ENCODE assay signal across 8 mouse cellular contexts in the genomic region with DNA sequence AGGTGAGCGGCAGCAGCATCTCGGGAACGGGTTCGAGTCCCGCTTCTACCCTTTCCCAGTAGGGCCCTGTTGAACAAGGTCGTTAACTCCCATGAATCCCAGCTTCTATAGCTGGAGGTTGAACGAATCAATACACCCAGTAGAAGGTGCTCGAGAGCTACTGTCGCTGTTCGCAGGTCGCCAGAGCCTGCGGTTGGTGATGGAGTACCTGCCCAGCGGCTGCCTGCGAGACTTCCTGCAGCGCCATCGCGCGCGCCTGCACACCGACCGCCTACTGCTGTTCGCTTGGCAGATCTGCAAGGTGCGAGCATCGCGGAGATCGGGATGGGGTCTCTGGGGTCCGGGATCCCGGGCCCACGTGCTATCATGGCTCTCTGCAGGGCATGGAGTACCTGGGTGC. TPM values are rescaled to one million over a fixed set of nuclear protein-coding genes. Genes with fewer than 3 reads are reported as not detected.
DNase-seq lines count a peak whose midpoint lies in the region; ATAC-seq and TF ChIP-seq lines count a peak whose summit lies in the region.

No protein-coding gene starts in this region.

- TF ChIP-seq CTCF in E14TG2a.4 (conservative IDR thresholded peaks at IDR 0.05; ENCODE audit: low read length), result peak; percentile 11; the same call in 1 of the 2 replicates

- peaks cover 66% of the 10 kb centered on the region for H3K27me3 ChIP-seq in E14TG2a.4 (ENCODE audit: insufficient read depth, low read length)
- H3K27me3 ChIP-seq in forebrain, embryonic 12.5 days, result peaks cover 100% of the 10 kb centered on the region
- H3K27me3 ChIP-seq in limb, embryonic 15.5 days, result peaks cover 100% of the 10 kb centered on the region

- peak overlapping the region; percentile 46 for H3K4me2 ChIP-seq in forebrain, embryonic 12.5 days
- H3K4me2 ChIP-seq in limb, embryonic 15.5 days, result peak overlapping the region; percentile 39

- H3K27ac ChIP-seq in forebrain, embryonic 12.5 days, result no peak overlapping the region
- no peak overlapping the region for H3K27ac ChIP-seq in limb, embryonic 15.5 days

- DNase-seq in embryo, embryonic 10 days (ENCODE audit: low spot score), result peak; percentile 51
- DNase-seq in embryo, embryonic 10.5 days (ENCODE audit: low spot score), result no peak
- no peak for DNase-seq in kidney, postnatal 25 days
- DNase-seq in frontal cortex, postnatal 10 days (ENCODE audit: low spot score in 2 of 2), result no peak

- peak overlapping the region; percentile 70 for H3K4me3 ChIP-seq in E14TG2a.4 (replicated peaks; ENCODE audit: low read length)
- peak overlapping the region; percentile 32 for H3K4me3 ChIP-seq in forebrain, embryonic 12.5 days (replicated peaks)
- peak overlapping the region; percentile 24 for H3K4me3 ChIP-seq in limb, embryonic 15.5 days

- ATAC-seq in forebrain, embryonic 12.5 days (ENCODE audit: low FRiP score), result peak; percentile 12; the same call in 1 of the 2 replicates
- ATAC-seq in limb, embryonic 15.5 days (ENCODE audit: insufficient number of reproducible peaks, low FRiP score, low TSS enrichment, low read depth), result no peak
- ATAC-seq in granulocyte monocyte progenitor cell, adult 5-6 weeks (replicated peaks; ENCODE audit: poor library complexity, severe bottlenecking), result no peak

- under 1% methylated on average over 29 of the region's 29 CpGs for WGBS in forebrain, embryonic 12.5 days
- WGBS in limb, embryonic 15.5 days, result 4% methylated on average over 29 of the region's 29 CpGs

- peaks cover 98% of the 10 kb centered on the region for H3K4me1 ChIP-seq in E14TG2a.4 (replicated peaks; ENCODE audit: low read depth, low read length)
- peaks cover 17% of the 10 kb centered on the region for H3K4me1 ChIP-seq in forebrain, embryonic 12.5 days
- peaks cover 40% of the 10 kb centered on the region for H3K4me1 ChIP-seq in limb, embryonic 15.5 days

- H3K9ac ChIP-seq in forebrain, embryonic 12.5 days, result no peak overlapping the region
- no peak overlapping the region for H3K9ac ChIP-seq in limb, embryonic 15.5 days

- H3K36me3 ChIP-seq in E14TG2a.4 (ENCODE audit: insufficient read depth, low read length), result peaks cover 71% of the 10 kb centered on the region
- no peaks in the 10 kb centered on the region for H3K36me3 ChIP-seq in forebrain, embryonic 12.5 days (replicated peaks)
- H3K36me3 ChIP-seq in limb, embryonic 15.5 days, result no peaks in the 10 kb centered on the region

- H3K9me3 ChIP-seq in E14TG2a.4 (ENCODE audit: low read length), result no peaks in the 10 kb centered on the region
- H3K9me3 ChIP-seq in forebrain, embryonic 12.5 days, result no peaks in the 10 kb centered on the region
- no peaks in the 10 kb centered on the region for H3K9me3 ChIP-seq in limb, embryonic 15.5 days

RNA-seq across cellular contexts. Expression of gene Insl3, which starts 3.4 kb away (rescaled TPM):
- polyA plus RNA-seq in forebrain, embryonic 12.5 days (2016; fragmentation: Nextera tagmentation; extraction: Ambion mirVana), result not detected in 2 replicates
- polyA plus RNA-seq in limb, embryonic 15.5 days (2015; fragmentation: Nextera tagmentation; extraction: Ambion mirVana), result 0.63 and 0.96 TPM in 2 replicates
- total RNA-seq in granulocyte monocyte progenitor cell, adult 5-6 weeks (2014; fragmentation: Nextera tagmentation), result 14.1 and 16.3 TPM in 2 replicates
- total RNA-seq in granulocyte monocyte progenitor cell, adult 5-6 weeks (2017), result 1.2 and 4.4 TPM in 2 replicates

RNA-seq across cellular contexts. Expression of gene Jak3, which starts 9.5 kb away (rescaled TPM):
- polyA plus RNA-seq in forebrain, embryonic 12.5 days (2016; fragmentation: Nextera tagmentation; extraction: Ambion mirVana), result 2.5 and 2.9 TPM in 2 replicates
- 5.3 and 6.4 TPM in 2 replicates for polyA plus RNA-seq in limb, embryonic 15.5 days (2015; fragmentation: Nextera tagmentation; extraction: Ambion mirVana)
- 10.9 and 17.5 TPM in 2 replicates for total RNA-seq in granulocyte monocyte progenitor cell, adult 5-6 weeks (2014; fragmentation: Nextera tagmentation)
- total RNA-seq in granulocyte monocyte progenitor cell, adult 5-6 weeks (2017), result 7.2 and 8.1 TPM in 2 replicates

RNA-seq across cellular contexts. Expression of gene Unc13a, which starts 14.0 kb away (rescaled TPM):
- 13.7 and 16.0 TPM in 2 replicates for polyA plus RNA-seq in forebrain, embryonic 12.5 days (2016; fragmentation: Nextera tagmentation; extraction: Ambion mirVana)
- 0.69 and 0.76 TPM in 2 replicates for polyA plus RNA-seq in limb, embryonic 15.5 days (2015; fragmentation: Nextera tagmentation; extraction: Ambion mirVana)
- total RNA-seq in granulocyte monocyte progenitor cell, adult 5-6 weeks (2014; fragmentation: Nextera tagmentation), result 0.60 TPM in 1 of 2 replicates, not detected in the other
- total RNA-seq in granulocyte monocyte progenitor cell, adult 5-6 weeks (2017), result 0.04 and 1.8 TPM in 2 replicates

RNA-seq across cellular contexts. Expression of gene B3gnt3, which starts 16.0 kb away (rescaled TPM):
- 0.36 and 0.72 TPM in 2 replicates for polyA plus RNA-seq in forebrain, embryonic 12.5 days (2016; fragmentation: Nextera tagmentation; extraction: Ambion mirVana)
- polyA plus RNA-seq in limb, embryonic 15.5 days (2015; fragmentation: Nextera tagmentation; extraction: Ambion mirVana), result 1.7 and 2.6 TPM in 2 replicates
- 1.4 TPM in 1 of 2 replicates, not detected in the other for total RNA-seq in granulocyte monocyte progenitor cell, adult 5-6 weeks (2014; fragmentation: Nextera tagmentation)
- total RNA-seq in granulocyte monocyte progenitor cell, adult 5-6 weeks (2017), result 0.39 TPM in 1 of 2 replicates, not detected in the other

RNA-seq across cellular contexts. Expression of gene Fcho1, which starts 39.9 kb away (rescaled TPM):
- 38.4 and 38.9 TPM in 2 replicates for polyA plus RNA-seq in forebrain, embryonic 12.5 days (2016; fragmentation: Nextera tagmentation; extraction: Ambion mirVana)
- polyA plus RNA-seq in limb, embryonic 15.5 days (2015; fragmentation: Nextera tagmentation; extraction: Ambion mirVana), result 7.7 and 8.9 TPM in 2 replicates
- total RNA-seq in granulocyte monocyte progenitor cell, adult 5-6 weeks (2014; fragmentation: Nextera tagmentation), result 62.4 and 98.0 TPM in 2 replicates
- total RNA-seq in granulocyte monocyte progenitor cell, adult 5-6 weeks (2017), result 39.8 and 76.7 TPM in 2 replicates
